Mouse (Mus musculus): Measurements from ENCODE around the gene Igll1. TPM values are rescaled to one million over a fixed set of nuclear protein-coding genes. Genes with fewer than 3 reads are reported as not detected.
A peak's percentile ranks its signal among the peaks of the same experiment; 100 is the strongest.

Gene Igll1
- polyA plus RNA-seq, 1 experiment = not detected

- Histone ChIP-seq H3K4me3 (replicated peaks) (no peak overlapping the region), H3K36me3 (replicated peaks; ENCODE audit: low read length) (no peaks in the 10 kb centered on the region), H3K27me3 (replicated peaks) (no peaks in the 10 kb centered on the region), H3K9me3 (no peaks in the 10 kb centered on the region), H3K4me1 (peaks cover 25% of the 10 kb centered on the region)
- TF ChIP-seq GATA1 (IDR thresholded peaks at IDR 0.05; ENCODE audit: borderline replicate concordance, low read length) = no peak
- no peak for TF ChIP-seq FLI1 (IDR thresholded peaks at IDR 0.05; ENCODE audit: low read length)
Observed at GRCm38 (mm10) chr16:16855541-16855940, 8.2 kb downstream of the Igll1 start.

DNA sequence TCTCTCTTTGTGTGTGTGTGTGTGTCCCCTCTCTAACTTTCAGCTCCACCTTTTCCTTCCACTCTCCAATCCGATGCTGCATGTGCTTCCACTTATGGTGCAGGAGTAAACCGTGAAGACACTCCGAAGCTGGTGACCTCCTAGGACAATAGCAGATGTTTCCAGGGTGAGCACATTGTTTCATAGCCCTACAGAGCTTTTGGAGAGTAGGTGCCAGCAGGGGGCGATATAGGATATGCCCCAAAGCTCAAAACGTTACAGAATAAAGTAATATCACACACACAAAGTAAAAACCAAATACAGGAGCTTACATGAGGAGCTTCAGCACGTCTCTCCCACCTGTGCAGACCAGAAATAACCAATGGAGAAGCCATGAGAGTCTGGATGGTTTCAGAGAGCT is 8.9 kb downstream of the Igll1 start:
- Histone ChIP-seq H3K9me3 (no peaks in the 10 kb centered on the region), H3K4me3 (replicated peaks) (no peak overlapping the region), H3K4me1 (peaks cover 25% of the 10 kb centered on the region), H3K27me3 (replicated peaks) (no peaks in the 10 kb centered on the region), H3K36me3 (replicated peaks; ENCODE audit: low read length) (no peaks in the 10 kb centered on the region)
- TF ChIP-seq GATA1 (IDR thresholded peaks at IDR 0.05; ENCODE audit: borderline replicate concordance, low read length) = no peak
- no peak for TF ChIP-seq FLI1 (IDR thresholded peaks at IDR 0.05; ENCODE audit: low read length)

GRCm38 (mm10) chr16:16852411-16852810 is 11.4 kb downstream of the Igll1 start:
- Histone ChIP-seq H3K27me3 (replicated peaks) (no peaks in the 10 kb centered on the region), H3K4me1 (peaks cover 16% of the 10 kb centered on the region), H3K4me3 (replicated peaks) (no peak overlapping the region), H3K36me3 (replicated peaks; ENCODE audit: low read length) (no peaks in the 10 kb centered on the region), H3K9me3 (0 out of 2 replicates have a peak, but pooled peaks cover 3% of the 10 kb centered on the region)
- TF ChIP-seq GATA1 (IDR thresholded peaks at IDR 0.05; ENCODE audit: borderline replicate concordance, low read length) (no peak), FLI1 (IDR thresholded peaks at IDR 0.05; ENCODE audit: low read length) (no peak)

GRCm38 (mm10) chr16:16849196-16849595 is 14.6 kb downstream of the Igll1 start:
- Histone ChIP-seq H3K27me3 (replicated peaks) (no peaks in the 10 kb centered on the region), H3K36me3 (replicated peaks; ENCODE audit: low read length) (no peaks in the 10 kb centered on the region), H3K4me1 (peaks cover 3% of the 10 kb centered on the region; the same call in 1 of the 2 replicates), H3K9me3 (0 out of 2 replicates have a peak, but pooled peaks cover 3% of the 10 kb centered on the region), H3K4me3 (replicated peaks) (no peak overlapping the region)
- TF ChIP-seq GATA1 (IDR thresholded peaks at IDR 0.05; ENCODE audit: borderline replicate concordance, low read length) (no peak), FLI1 (IDR thresholded peaks at IDR 0.05; ENCODE audit: low read length) (no peak)

GRCm38 (mm10) chr16:16829671-16830070 is 34.1 kb downstream of the Igll1 start:
- no peaks in the 10 kb centered on the region; the same call in 1 of the 2 replicates for H3K9me3 ChIP-seq
- H3K36me3 ChIP-seq (replicated peaks; ENCODE audit: low read length) = no peaks in the 10 kb centered on the region
- peaks cover 6% of the 10 kb centered on the region for H3K27me3 ChIP-seq (replicated peaks)
- H3K4me3 ChIP-seq (replicated peaks) = no peak overlapping the region
- H3K4me1 ChIP-seq = peaks cover 9% of the 10 kb centered on the region
- TF ChIP-seq FLI1 (IDR thresholded peaks at IDR 0.05; ENCODE audit: low read length) (no peak), GATA1 (IDR thresholded peaks at IDR 0.05; ENCODE audit: borderline replicate concordance, low read length) (no peak)

- Histone ChIP-seq H3K4me1 (peaks cover 9% of the 10 kb centered on the region), H3K27me3 (replicated peaks) (peaks cover 6% of the 10 kb centered on the region), H3K9me3 (no peaks in the 10 kb centered on the region; the same call in 1 of the 2 replicates), H3K4me3 (replicated peaks) (peak within 1 kb of the TSS; percentile 93), H3K36me3 (replicated peaks; ENCODE audit: low read length) (no peaks in the 10 kb centered on the region)
- no peak for TF ChIP-seq FLI1 (IDR thresholded peaks at IDR 0.05; ENCODE audit: low read length)
- no peak for TF ChIP-seq GATA1 (IDR thresholded peaks at IDR 0.05; ENCODE audit: borderline replicate concordance, low read length)
Observed at GRCm38 (mm10) chr16:16828757-16829615, 34.8 kb downstream of the Igll1 start, which contains the start of gene Spag6l. Gene Spag6l, minus strand, starts transcription at chr16:16829456.

DNA sequence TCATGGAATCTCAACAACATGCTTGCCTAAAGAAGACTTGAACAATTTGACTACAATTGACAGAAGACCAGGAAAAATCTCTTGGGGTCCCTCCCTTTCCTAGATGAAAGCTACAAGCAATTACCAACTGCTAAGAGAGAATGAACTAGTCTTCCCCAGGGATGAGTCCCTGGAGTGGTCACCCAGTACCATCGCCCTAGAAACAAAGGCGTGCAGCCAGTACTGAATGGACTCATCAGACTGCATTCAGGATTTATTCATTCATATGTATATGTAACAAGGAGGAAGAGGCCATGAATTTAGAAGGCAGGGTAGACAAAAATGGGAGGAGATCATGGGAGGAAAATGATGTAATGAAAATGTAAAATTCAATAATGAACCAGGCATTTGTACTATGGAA is 37.6 kb downstream of the Igll1 start:
- peaks cover 6% of the 10 kb centered on the region for H3K27me3 ChIP-seq (replicated peaks)
- TF ChIP-seq GATA1 (IDR thresholded peaks at IDR 0.05; ENCODE audit: borderline replicate concordance, low read length) (no peak), FLI1 (IDR thresholded peaks at IDR 0.05; ENCODE audit: low read length) (no peak)
- H3K4me1 ChIP-seq = peaks cover 9% of the 10 kb centered on the region
- H3K36me3 ChIP-seq (replicated peaks; ENCODE audit: low read length) = no peaks in the 10 kb centered on the region
- H3K4me3 ChIP-seq (replicated peaks) = no peak overlapping the region
- H3K9me3 ChIP-seq = no peaks in the 10 kb centered on the region; the same call in 1 of the 2 replicates

- Histone ChIP-seq H3K4me3 (replicated peaks) (no peak overlapping the region), H3K27me3 (replicated peaks) (peaks cover 6% of the 10 kb centered on the region), H3K36me3 (replicated peaks; ENCODE audit: low read length) (no peaks in the 10 kb centered on the region), H3K4me1 (peaks cover 9% of the 10 kb centered on the region), H3K9me3 (no peaks in the 10 kb centered on the region; the same call in 1 of the 2 replicates)
- TF ChIP-seq GATA1 (IDR thresholded peaks at IDR 0.05; ENCODE audit: borderline replicate concordance, low read length) = no peak
- TF ChIP-seq FLI1 (IDR thresholded peaks at IDR 0.05; ENCODE audit: low read length) = no peak
Observed at GRCm38 (mm10) chr16:16825476-16825875, 38.3 kb downstream of the Igll1 start.

Other genes starting within 250 kb of the Igll1 start
- gene Olfr19, start 187.6 kb downstream of the Igll1 start, polyA plus RNA-seq (2012; ENCODE audit: insufficient read depth, low replicate concordance) = not detected in 2 replicates
- gene Spag6l, start 34.5 kb downstream of the Igll1 start, polyA plus RNA-seq (2012; ENCODE audit: insufficient read depth, low replicate concordance) = 0.04 TPM in 1 of 2 replicates, not detected in the other
- gene Top3b, start 6.8 kb upstream of the Igll1 start, polyA plus RNA-seq (2012; ENCODE audit: insufficient read depth, low replicate concordance) = 11.5 and 26.0 TPM in 2 replicates
- gene Vpreb1, start 6.9 kb upstream of the Igll1 start, polyA plus RNA-seq (2012; ENCODE audit: insufficient read depth, low replicate concordance) = not detected in 2 replicates
- 0.78 TPM in 1 of 2 replicates, not detected in the other for gene Ppm1f, start 32.5 kb upstream of the Igll1 start, polyA plus RNA-seq (2012; ENCODE audit: insufficient read depth, low replicate concordance)
- gene Mapk1, start 119.4 kb upstream of the Igll1 start, polyA plus RNA-seq (2012; ENCODE audit: insufficient read depth, low replicate concordance) = 17.1 and 17.7 TPM in 2 replicates
- gene Ypel1, start 205.7 kb upstream of the Igll1 start, polyA plus RNA-seq (2012; ENCODE audit: insufficient read depth, low replicate concordance) = 0.18 TPM in 1 of 2 replicates, not detected in the other
- gene Ppil2, start 247.3 kb upstream of the Igll1 start, polyA plus RNA-seq (2012; ENCODE audit: insufficient read depth, low replicate concordance) = 65.8 and 76.6 TPM in 2 replicates